In genomic region chr14:40918477-40918876, GRCm38 (mm10) we compare ENCODE assay signal across 16 mouse cellular contexts. TPM values are rescaled to one million over a fixed set of nuclear protein-coding genes. Genes with fewer than 3 reads are reported as not detected.
DNase-seq lines count a peak whose midpoint lies in the region; ATAC-seq and TF ChIP-seq lines count a peak whose summit lies in the region.
"Had no signal": no experiment of that assay in that cellular context is flagged by ENCODE, and none has a peak within 500 bp of the region (broad histone marks: within the 10 kb centered on the region; RNA-seq: fewer than 3 reads in every experiment).

No protein-coding gene starts in this region.

- WGBS in kidney, embryonic 15.5 days = 76% methylated on average over 6 of the region's 7 CpGs
- 81% methylated on average over 4 of the region's 7 CpGs for WGBS in neural tube, embryonic 11.5 days
- WGBS in neural tube, embryonic 15.5 days = 88% methylated on average over 5 of the region's 7 CpGs
- 78% methylated on average over 5 of the region's 7 CpGs for WGBS in neural tube, embryonic 13.5 days

- peaks cover 36% of the 10 kb centered on the region for H3K4me1 ChIP-seq in kidney, embryonic 15.5 days
- no peaks in the 10 kb centered on the region for H3K4me1 ChIP-seq in neural tube, embryonic 11.5 days (ENCODE audit: control insufficient read depth, insufficient read depth, low read length)
- peaks cover 3% of the 10 kb centered on the region; the same call in 1 of the 2 replicates for H3K4me1 ChIP-seq in neural tube, embryonic 15.5 days
- H3K4me1 ChIP-seq in neural tube, embryonic 13.5 days (replicated peaks) = peaks cover 10% of the 10 kb centered on the region; the same call in 1 of the 2 replicates

- TF ChIP-seq CTCF in gastrocnemius, adult 2 months (IDR thresholded peaks at IDR 0.05) = no peak

- H3K9ac ChIP-seq in kidney, embryonic 15.5 days = no peak overlapping the region
- no peak overlapping the region for H3K9ac ChIP-seq in neural tube, embryonic 11.5 days (ENCODE audit: low read length)
- no peak overlapping the region for H3K9ac ChIP-seq in neural tube, embryonic 15.5 days (replicated peaks)
- H3K9ac ChIP-seq in neural tube, embryonic 13.5 days = no peak overlapping the region
- H3K9ac ChIP-seq: hindbrain, embryonic 15.5 days; liver, embryonic 15.5 days had no signal

- peaks cover 41% of the 10 kb centered on the region for H3K36me3 ChIP-seq in kidney, embryonic 15.5 days
- H3K36me3 ChIP-seq in neural tube, embryonic 11.5 days (ENCODE audit: control insufficient read depth, insufficient read depth, low read length) = peaks cover 4% of the 10 kb centered on the region
- H3K36me3 ChIP-seq in neural tube, embryonic 15.5 days = peaks cover 19% of the 10 kb centered on the region
- peaks cover 36% of the 10 kb centered on the region for H3K36me3 ChIP-seq in neural tube, embryonic 13.5 days

- intact Hi-C loops in gastrocnemius, adult 2 months (cut with DNase I) = no loop called here
- intact Hi-C loops in heart, postnatal 36 days (cut with DNase I) = no loop called here

- ATAC-seq in kidney, embryonic 15.5 days (replicated peaks; ENCODE audit: low FRiP score) = no peak
- peak; percentile 18; the same call in 1 of the 2 replicates for ATAC-seq in neural tube, embryonic 11.5 days (ENCODE audit: insufficient read depth, low FRiP score, low TSS enrichment)
- no peak for ATAC-seq in neural tube, embryonic 15.5 days (ENCODE audit: low FRiP score)
- ATAC-seq in neural tube, embryonic 13.5 days (ENCODE audit: low read depth) = no peak

- no peaks in the 10 kb centered on the region for H3K27me3 ChIP-seq in kidney, embryonic 15.5 days
- H3K27me3 ChIP-seq in neural tube, embryonic 11.5 days (ENCODE audit: control insufficient read depth, insufficient read depth, low read length) = no peaks in the 10 kb centered on the region
- no peaks in the 10 kb centered on the region for H3K27me3 ChIP-seq in neural tube, embryonic 15.5 days (replicated peaks)
- H3K27me3 ChIP-seq in neural tube, embryonic 13.5 days = no peaks in the 10 kb centered on the region
- H3K27me3 ChIP-seq: hindbrain, embryonic 15.5 days; liver, embryonic 15.5 days; Patski had no signal

- 0 out of 2 replicates have a peak overlapping the region, but pooled peaks have one; percentile 28 for H3K27ac ChIP-seq in gastrocnemius, adult 2 months
- H3K27ac ChIP-seq in kidney, embryonic 15.5 days = peak overlapping the region; percentile 64; the same call in 1 of the 2 replicates
- H3K27ac ChIP-seq in neural tube, embryonic 11.5 days (ENCODE audit: low read depth, low read length) = no peak overlapping the region
- H3K27ac ChIP-seq in neural tube, embryonic 15.5 days (replicated peaks) = no peak overlapping the region
- H3K27ac ChIP-seq in neural tube, embryonic 13.5 days (replicated peaks) = 0 out of 2 replicates have a peak overlapping the region, but pooled peaks have one; percentile 23
- H3K27ac ChIP-seq: hindbrain, embryonic 15.5 days; liver, embryonic 15.5 days had no signal

- no peak overlapping the region for H3K4me2 ChIP-seq in kidney, embryonic 15.5 days
- no peak overlapping the region for H3K4me2 ChIP-seq in neural tube, embryonic 11.5 days (ENCODE audit: low read depth)
- H3K4me2 ChIP-seq in neural tube, embryonic 15.5 days = no peak overlapping the region
- no peak overlapping the region for H3K4me2 ChIP-seq in neural tube, embryonic 13.5 days
- H3K4me2 ChIP-seq: hindbrain, embryonic 15.5 days; liver, embryonic 15.5 days had no signal

- DNase-seq in gastrocnemius, adult 2 months = no peak
- DNase-seq in gastrocnemius, postnatal 10 days = no peak
- DNase-seq in kidney, adult 11 months = no peak
- no peak for DNase-seq in neural tube, embryonic 11.5 days (ENCODE audit: low spot score)
- DNase-seq in heart, postnatal 36 days = no peak
- DNase-seq: cerebellum, postnatal 10 days; embryo, embryonic 11 days; left cerebral cortex, postnatal 4 days; right cerebral cortex, postnatal 25 days had no signal

- H3K4me3 ChIP-seq in gastrocnemius, adult 2 months = no peak overlapping the region
- no peak overlapping the region for H3K4me3 ChIP-seq in kidney, embryonic 15.5 days (replicated peaks)
- H3K4me3 ChIP-seq in neural tube, embryonic 11.5 days (ENCODE audit: low read depth, low read length) = no peak overlapping the region
- H3K4me3 ChIP-seq in neural tube, embryonic 15.5 days (replicated peaks) = no peak overlapping the region
- H3K4me3 ChIP-seq in neural tube, embryonic 13.5 days = no peak overlapping the region
- H3K4me3 ChIP-seq: hindbrain, embryonic 15.5 days; liver, embryonic 15.5 days; myocyte had no signal

- H3K9me3 ChIP-seq in kidney, embryonic 15.5 days (replicated peaks) = no peaks in the 10 kb centered on the region
- H3K9me3 ChIP-seq in neural tube, embryonic 11.5 days (ENCODE audit: control insufficient read depth, low read length) = no peaks in the 10 kb centered on the region
- H3K9me3 ChIP-seq in neural tube, embryonic 15.5 days (replicated peaks) = no peaks in the 10 kb centered on the region
- H3K9me3 ChIP-seq in neural tube, embryonic 13.5 days = no peaks in the 10 kb centered on the region
- H3K9me3 ChIP-seq: hindbrain, embryonic 15.5 days; liver, embryonic 15.5 days had no signal

RNA-seq across cellular contexts. Expression of gene Sh2d4b, which starts 25.4 kb away (rescaled TPM):
- total RNA-seq in gastrocnemius, adult 2 months (2021) = under 1 TPM; 0.20 to 0.41 TPM
- total RNA-seq in gastrocnemius, postnatal 10 days (2021) = under 1 TPM; 0.56 to 0.87 TPM
- 0.85 and 0.92 TPM in 2 replicates for polyA plus RNA-seq in kidney, embryonic 15.5 days (2015; fragmentation: Nextera tagmentation; extraction: Ambion mirVana)
- polyA plus RNA-seq in neural tube, embryonic 11.5 days (2014; fragmentation: Nextera tagmentation; extraction: Ambion mirVana) = 1.5 and 1.6 TPM in 2 replicates
- 0.69 and 6.5 TPM in 2 replicates for polyA plus RNA-seq in neural tube, embryonic 15.5 days (2015; fragmentation: Nextera tagmentation; extraction: Ambion mirVana)
- polyA plus RNA-seq in neural tube, embryonic 13.5 days (2015; fragmentation: Nextera tagmentation; extraction: Ambion mirVana) = 1.5 and 1.6 TPM in 2 replicates
- under 1 TPM; 0.36 to 0.98 TPM for total RNA-seq in heart, postnatal 36 days (2021)

RNA-seq across cellular contexts. Expression of gene Tspan14, which starts 48.1 kb away (rescaled TPM):
- total RNA-seq in gastrocnemius, adult 2 months (2021) = 10 to 100 TPM; 11.0 to 16.8 TPM
- 10 to 100 TPM; 17.2 to 19.1 TPM for total RNA-seq in gastrocnemius, postnatal 10 days (2021)
- 109 and 112 TPM in 2 replicates for polyA plus RNA-seq in kidney, embryonic 15.5 days (2015; fragmentation: Nextera tagmentation; extraction: Ambion mirVana)
- polyA plus RNA-seq in neural tube, embryonic 11.5 days (2014; fragmentation: Nextera tagmentation; extraction: Ambion mirVana) = 118 and 125 TPM in 2 replicates
- 45.5 and 53.0 TPM in 2 replicates for polyA plus RNA-seq in neural tube, embryonic 15.5 days (2015; fragmentation: Nextera tagmentation; extraction: Ambion mirVana)
- 78.5 and 87.4 TPM in 2 replicates for polyA plus RNA-seq in neural tube, embryonic 13.5 days (2015; fragmentation: Nextera tagmentation; extraction: Ambion mirVana)
- 10 to 100 TPM; 14.0 to 15.7 TPM for total RNA-seq in heart, postnatal 36 days (2021)

Comparison
In these comparisons a context has a peak if more than half of its experiments do, and no peak if none do; other contexts are left out.
1. H3K27ac ChIP-seq: peak in gastrocnemius, adult 2 months (single experiment), kidney, embryonic 15.5 days (single experiment) and neural tube, embryonic 13.5 days (single experiment); none in neural tube, embryonic 11.5 days (single experiment) and neural tube, embryonic 15.5 days (single experiment).